Mouse (Mus musculus): ENCODE data around the gene Rab31. TPM values are rescaled to one million over a fixed set of nuclear protein-coding genes. Genes with fewer than 3 reads are reported as not detected.

Gene Rab31
- polyA plus RNA-seq, 1 experiment from 2014 or later = 31.0 TPM

DNA sequence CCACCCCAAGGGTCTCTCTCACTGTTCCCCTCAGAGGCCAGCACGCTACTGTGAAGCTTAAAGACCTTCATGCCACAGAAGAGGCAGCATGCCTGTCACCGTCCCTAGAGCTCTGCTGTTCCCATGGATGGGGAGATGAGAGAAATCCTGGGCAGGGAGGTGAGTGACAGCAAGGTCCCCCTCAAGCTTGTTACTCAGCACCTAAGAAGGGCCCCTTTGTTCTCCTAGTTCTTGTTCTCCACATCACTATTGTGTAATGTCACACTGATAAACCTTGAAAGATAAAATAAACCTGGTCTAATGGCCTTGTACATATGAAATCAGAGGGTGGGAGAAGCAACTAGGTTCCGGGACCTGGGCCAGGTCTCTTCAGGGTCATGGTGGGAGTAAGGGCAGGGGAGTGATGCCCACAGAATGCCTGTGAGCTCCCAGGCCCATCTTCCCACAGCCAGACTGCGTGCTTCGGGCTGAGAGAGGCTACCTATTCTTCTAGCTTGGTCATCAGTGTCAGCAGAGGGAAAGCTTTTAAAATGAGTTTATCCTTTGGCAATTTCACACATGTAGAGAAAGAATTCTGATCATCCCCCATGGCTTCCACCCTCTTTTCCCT, 90.4 kb downstream of the Rab31 start:
- no peak for ATAC-seq (ENCODE audit: insufficient number of reproducible peaks, insufficient read depth, low FRiP score, low read depth)
- Histone ChIP-seq H3K9ac (ENCODE audit: low read length) (no peak overlapping the region), H3K4me2 (ENCODE audit: low read length) (no peak overlapping the region), H3K36me3 (ENCODE audit: control insufficient read depth, insufficient read depth, low read length) (no peaks in the 10 kb centered on the region), H3K4me1 (ENCODE audit: control insufficient read depth in 2 of 2, insufficient read depth in 2 of 2, low read length in 2 of 2) (peaks cover 5 to 11% of the 10 kb centered on the region in 2 experiments; a peak in 3 of 4 replicates), H3K4me3 (ENCODE audit: control insufficient read depth in 1 of 2, insufficient read depth in 1 of 2, low read depth in 1 of 2, low read length in 2 of 2) (no peak overlapping the region), H3K9me3 (ENCODE audit: control insufficient read depth, low read length) (no peaks in the 10 kb centered on the region), H3K27ac (replicated peaks in 1 of 2; ENCODE audit: control insufficient read depth in 1 of 2, insufficient read depth in 1 of 2, low read depth in 2 of 2, low read length in 2 of 2) (no peak overlapping the region), H3K27me3 (ENCODE audit: control insufficient read depth, insufficient read depth, low read length) (no peaks in the 10 kb centered on the region)
- WGBS = 65% methylated on average over 5 of the region's 5 CpGs

DNA sequence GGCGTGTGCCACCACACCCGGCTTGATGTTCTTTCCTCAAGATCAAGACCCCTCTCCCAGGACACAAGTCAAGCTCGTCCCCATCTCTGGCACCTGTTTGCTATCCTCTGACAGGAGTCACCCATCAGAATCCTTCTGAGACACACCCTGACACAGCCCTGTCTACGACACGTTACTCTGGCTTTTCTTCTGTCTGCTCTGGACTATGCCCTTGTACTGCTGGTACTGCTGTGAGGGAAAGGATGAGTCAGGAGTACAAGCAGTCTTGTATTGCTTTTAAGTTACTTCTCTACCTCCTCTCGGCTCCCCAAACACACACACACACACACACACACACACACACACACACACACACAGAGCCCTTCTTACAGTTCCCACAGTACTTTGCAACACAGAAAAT, 91.0 kb downstream of the Rab31 start:
- Histone ChIP-seq H3K36me3 (ENCODE audit: control insufficient read depth, insufficient read depth, low read length) (no peaks in the 10 kb centered on the region), H3K9ac (ENCODE audit: low read length) (no peak overlapping the region), H3K4me2 (ENCODE audit: low read length) (no peak overlapping the region), H3K27ac (replicated peaks in 1 of 2; ENCODE audit: control insufficient read depth in 1 of 2, insufficient read depth in 1 of 2, low read depth in 2 of 2, low read length in 2 of 2) (no peak overlapping the region), H3K27me3 (ENCODE audit: control insufficient read depth, insufficient read depth, low read length) (no peaks in the 10 kb centered on the region), H3K4me3 (ENCODE audit: control insufficient read depth in 1 of 2, insufficient read depth in 1 of 2, low read depth in 1 of 2, low read length in 2 of 2) (no peak overlapping the region), H3K9me3 (ENCODE audit: control insufficient read depth, low read length) (no peaks in the 10 kb centered on the region), H3K4me1 (ENCODE audit: control insufficient read depth in 2 of 2, insufficient read depth in 2 of 2, low read length in 2 of 2) (peaks cover 5 to 11% of the 10 kb centered on the region in 2 experiments; a peak in 3 of 4 replicates)
- WGBS = 78% methylated on average over 6 of the region's 6 CpGs
- no peak for ATAC-seq (ENCODE audit: insufficient number of reproducible peaks, insufficient read depth, low FRiP score, low read depth)

DNA sequence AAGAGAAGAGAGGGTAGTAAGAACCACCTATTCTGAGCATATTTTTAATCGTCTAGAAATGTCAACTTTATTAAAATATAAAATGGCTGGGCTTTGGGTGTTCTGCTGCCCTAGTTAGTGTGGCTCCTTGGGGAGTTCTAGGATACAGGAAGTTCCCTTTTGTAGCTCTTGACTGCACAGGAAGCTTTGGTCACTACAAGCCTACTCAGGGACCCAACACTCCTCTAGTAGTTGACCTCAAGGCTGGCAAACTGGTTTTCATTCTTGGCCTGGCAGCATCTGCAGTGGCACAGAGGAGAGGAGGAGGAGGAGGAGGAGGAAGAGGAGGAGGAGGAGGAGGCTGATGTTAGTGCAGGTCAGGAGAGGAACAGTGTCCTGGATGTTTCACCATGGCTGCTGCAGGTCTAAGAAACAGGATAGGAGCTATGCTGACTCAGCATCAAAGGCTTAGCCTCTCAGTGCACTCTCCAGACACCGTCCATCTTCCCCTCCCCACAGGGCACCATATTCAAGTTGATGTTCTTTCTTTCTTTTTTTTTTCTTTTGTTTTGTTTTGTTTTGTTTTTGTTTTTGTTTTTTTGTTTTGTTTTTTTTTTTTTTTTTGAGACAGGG, 91.6 kb downstream of the Rab31 start:
- Histone ChIP-seq H3K4me3 (ENCODE audit: control insufficient read depth in 1 of 2, insufficient read depth in 1 of 2, low read depth in 1 of 2, low read length in 2 of 2) (no peak overlapping the region), H3K36me3 (ENCODE audit: control insufficient read depth, insufficient read depth, low read length) (no peaks in the 10 kb centered on the region), H3K27me3 (ENCODE audit: control insufficient read depth, insufficient read depth, low read length) (no peaks in the 10 kb centered on the region), H3K4me2 (ENCODE audit: low read length) (no peak overlapping the region), H3K9ac (ENCODE audit: low read length) (no peak overlapping the region), H3K27ac (replicated peaks in 1 of 2; ENCODE audit: control insufficient read depth in 1 of 2, insufficient read depth in 1 of 2, low read depth in 2 of 2, low read length in 2 of 2) (no peak overlapping the region), H3K4me1 (ENCODE audit: control insufficient read depth in 2 of 2, insufficient read depth in 2 of 2, low read length in 2 of 2) (peaks cover 5 to 11% of the 10 kb centered on the region in 2 experiments; a peak in 3 of 4 replicates), H3K9me3 (ENCODE audit: control insufficient read depth, low read length) (no peaks in the 10 kb centered on the region)
- no peak for ATAC-seq (ENCODE audit: insufficient number of reproducible peaks, insufficient read depth, low FRiP score, low read depth)
- whole genome bisulfite sequencing = 94% methylated on average over 2 of the region's 2 CpGs

DNA sequence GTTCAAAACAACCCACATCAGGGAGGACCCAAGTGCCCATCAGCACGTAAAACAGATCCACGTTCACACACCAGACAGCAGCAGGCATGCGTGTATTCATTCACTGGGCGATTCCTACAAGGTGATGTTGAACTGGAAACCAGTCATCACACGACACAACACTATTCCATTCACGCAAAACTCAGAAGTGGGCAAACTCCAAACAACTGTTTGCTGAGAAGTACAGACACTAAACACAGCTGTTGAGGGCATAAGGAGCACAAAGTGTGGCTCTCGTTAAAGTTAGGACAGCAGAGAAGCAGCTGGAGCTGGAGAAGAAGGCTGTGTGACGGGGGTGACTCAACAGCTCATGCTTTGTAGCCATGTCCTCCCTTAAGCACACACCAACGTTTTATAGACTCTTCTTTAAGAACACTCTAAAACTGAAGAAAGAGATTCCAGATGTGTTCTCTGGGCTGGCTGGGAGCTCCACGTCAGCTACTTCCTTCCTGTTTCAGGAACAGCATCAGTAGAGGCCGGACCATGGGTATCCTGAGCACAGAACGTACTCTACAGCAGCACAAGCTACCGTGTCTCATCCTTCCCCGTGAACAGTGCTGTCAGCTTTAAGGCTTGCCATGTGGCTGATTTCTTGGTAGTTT, 92.6 kb downstream of the Rab31 start:
- H3K9me3 ChIP-seq (ENCODE audit: control insufficient read depth, low read length) = no peaks in the 10 kb centered on the region
- peaks cover 8 to 11% of the 10 kb centered on the region in 2 experiments for H3K4me1 ChIP-seq (ENCODE audit: control insufficient read depth in 2 of 2, insufficient read depth in 2 of 2, low read length in 2 of 2)
- H3K36me3 ChIP-seq (ENCODE audit: control insufficient read depth, insufficient read depth, low read length) = no peaks in the 10 kb centered on the region
- WGBS = 73% methylated on average over 14 of the region's 14 CpGs
- H3K9ac ChIP-seq (ENCODE audit: low read length) = no peak overlapping the region
- H3K27ac ChIP-seq (replicated peaks in 1 of 2; ENCODE audit: control insufficient read depth in 1 of 2, insufficient read depth in 1 of 2, low read depth in 2 of 2, low read length in 2 of 2) = no peak overlapping the region
- H3K4me2 ChIP-seq (ENCODE audit: low read length) = no peak overlapping the region
- no peak overlapping the region for H3K4me3 ChIP-seq (ENCODE audit: control insufficient read depth in 1 of 2, insufficient read depth in 1 of 2, low read depth in 1 of 2, low read length in 2 of 2)
- H3K27me3 ChIP-seq (ENCODE audit: control insufficient read depth, insufficient read depth, low read length) = no peaks in the 10 kb centered on the region
- no peak for ATAC-seq (ENCODE audit: insufficient number of reproducible peaks, insufficient read depth, low FRiP score, low read depth)

DNA sequence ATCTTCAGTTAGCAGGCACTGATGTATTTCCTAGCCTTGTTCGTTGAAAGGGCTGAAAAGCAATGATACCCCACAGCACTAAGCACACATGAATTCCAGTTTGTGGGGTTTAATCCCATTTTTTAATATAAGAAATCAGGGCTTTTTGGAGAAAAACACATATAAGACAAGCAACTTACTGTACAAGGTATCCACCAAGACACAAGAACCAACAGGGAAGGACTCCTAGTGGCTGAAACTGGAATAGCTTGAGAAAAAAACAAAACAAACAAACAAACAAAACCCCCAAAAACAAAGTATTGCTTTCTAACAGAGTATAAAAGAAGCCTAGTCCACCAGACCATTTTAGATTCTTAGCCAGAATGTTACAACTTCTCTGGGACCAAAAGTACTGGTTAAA, 94.8 kb downstream of the Rab31 start:
- whole genome bisulfite sequencing = 80% methylated on average over 1 of the region's 1 CpGs
- Histone ChIP-seq H3K9ac (ENCODE audit: low read length) (no peak overlapping the region), H3K4me1 (ENCODE audit: control insufficient read depth in 2 of 2, insufficient read depth in 2 of 2, low read length in 2 of 2) (peaks cover 6 to 13% of the 10 kb centered on the region in 2 experiments; a peak in 2 of 4 replicates), H3K4me2 (ENCODE audit: low read length) (no peak overlapping the region), H3K27ac (replicated peaks in 1 of 2; ENCODE audit: control insufficient read depth in 1 of 2, insufficient read depth in 1 of 2, low read depth in 2 of 2, low read length in 2 of 2) (no peak overlapping the region), H3K36me3 (ENCODE audit: control insufficient read depth, insufficient read depth, low read length) (no peaks in the 10 kb centered on the region), H3K27me3 (ENCODE audit: control insufficient read depth, insufficient read depth, low read length) (no peaks in the 10 kb centered on the region), H3K9me3 (ENCODE audit: control insufficient read depth, low read length) (no peaks in the 10 kb centered on the region), H3K4me3 (ENCODE audit: control insufficient read depth in 1 of 2, insufficient read depth in 1 of 2, low read depth in 1 of 2, low read length in 2 of 2) (no peak overlapping the region)
- no peak for ATAC-seq (ENCODE audit: insufficient number of reproducible peaks, insufficient read depth, low FRiP score, low read depth)

DNA sequence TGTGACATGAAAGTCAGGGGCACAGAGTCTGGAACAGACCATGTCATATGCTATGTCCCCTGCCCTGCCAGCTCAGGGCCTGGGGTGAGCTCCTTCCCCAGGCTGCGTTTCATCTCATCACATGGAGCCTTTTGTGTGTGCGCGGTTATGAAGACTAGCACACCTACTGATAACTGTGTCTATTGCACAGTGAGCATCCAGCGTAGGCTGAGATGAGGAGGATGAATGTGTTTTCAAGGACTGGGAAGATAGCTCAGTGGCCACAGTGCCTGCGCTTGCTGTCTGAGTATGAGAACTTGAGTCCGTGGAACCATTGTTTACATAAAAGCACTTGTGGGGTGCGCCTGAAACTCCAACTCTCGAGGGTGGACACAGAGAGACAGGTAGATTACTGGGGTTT, 96.0 kb downstream of the Rab31 start:
- no peak overlapping the region for H3K27ac ChIP-seq (replicated peaks in 1 of 2; ENCODE audit: control insufficient read depth in 1 of 2, insufficient read depth in 1 of 2, low read depth in 2 of 2, low read length in 2 of 2)
- WGBS = 92% methylated on average over 8 of the region's 8 CpGs

DNA sequence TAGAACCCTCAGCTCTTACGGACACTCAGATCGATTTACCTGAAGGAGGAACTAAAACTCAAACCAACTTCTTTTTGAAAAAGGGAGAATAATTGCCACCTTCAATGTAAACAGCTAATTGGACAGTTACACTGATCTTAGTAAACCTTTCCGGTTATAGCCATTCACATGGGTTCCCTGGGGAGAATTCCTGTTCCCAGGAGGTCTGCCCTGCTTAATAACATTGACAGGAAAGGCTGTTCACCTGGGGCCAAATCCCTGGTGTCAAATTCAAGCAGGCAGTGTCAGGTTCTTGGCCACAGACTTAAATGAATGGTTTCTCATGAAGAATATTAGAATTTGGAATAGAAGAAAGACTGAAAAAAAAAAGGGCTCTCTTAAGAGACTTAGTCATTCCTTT, 96.6 kb downstream of the Rab31 start:
- Histone ChIP-seq H3K9ac (ENCODE audit: low read length) (no peak overlapping the region), H3K9me3 (ENCODE audit: control insufficient read depth, low read length) (no peaks in the 10 kb centered on the region), H3K4me2 (ENCODE audit: low read length) (no peak overlapping the region), H3K36me3 (ENCODE audit: control insufficient read depth, insufficient read depth, low read length) (no peaks in the 10 kb centered on the region), H3K27me3 (ENCODE audit: control insufficient read depth, insufficient read depth, low read length) (no peaks in the 10 kb centered on the region), H3K27ac (replicated peaks in 1 of 2; ENCODE audit: control insufficient read depth in 1 of 2, insufficient read depth in 1 of 2, low read depth in 2 of 2, low read length in 2 of 2) (no peak overlapping the region), H3K4me1 (ENCODE audit: control insufficient read depth in 2 of 2, insufficient read depth in 2 of 2, low read length in 2 of 2) (peaks cover 4 to 8% of the 10 kb centered on the region in 2 experiments; a peak in 2 of 4 replicates), H3K4me3 (ENCODE audit: control insufficient read depth in 1 of 2, insufficient read depth in 1 of 2, low read depth in 1 of 2, low read length in 2 of 2) (no peak overlapping the region)
- 87% methylated on average over 3 of the region's 3 CpGs for WGBS
- no peak for ATAC-seq (ENCODE audit: insufficient number of reproducible peaks, insufficient read depth, low FRiP score, low read depth)

More for the DNA sequence above, 96.0 kb downstream of the Rab31 start:
- no peak overlapping the region for H3K4me2 ChIP-seq (ENCODE audit: low read length)
- H3K4me1 ChIP-seq (ENCODE audit: control insufficient read depth in 2 of 2, insufficient read depth in 2 of 2, low read length in 2 of 2) = peaks cover 4 to 8% of the 10 kb centered on the region in 2 experiments; a peak in 2 of 4 replicates
- H3K4me3 ChIP-seq (ENCODE audit: control insufficient read depth in 1 of 2, insufficient read depth in 1 of 2, low read depth in 1 of 2, low read length in 2 of 2) = no peak overlapping the region
- H3K9me3 ChIP-seq (ENCODE audit: control insufficient read depth, low read length) = no peaks in the 10 kb centered on the region
- no peak overlapping the region for H3K9ac ChIP-seq (ENCODE audit: low read length)
- H3K27me3 ChIP-seq (ENCODE audit: control insufficient read depth, insufficient read depth, low read length) = no peaks in the 10 kb centered on the region
- ATAC-seq (ENCODE audit: insufficient number of reproducible peaks, insufficient read depth, low FRiP score, low read depth) = no peak
- H3K36me3 ChIP-seq (ENCODE audit: control insufficient read depth, insufficient read depth, low read length) = no peaks in the 10 kb centered on the region

Measured in heart, embryonic 14.5 days (tissue).